Mouse (Mus musculus) left cerebral cortex, adult 2 months (tissue): Measurements from ENCODE around the gene Ccar1. TPM values are rescaled to one million over a fixed set of nuclear protein-coding genes. Genes with fewer than 3 reads are reported as not detected.
"Not testable (repeated sequence)": the region's sequence is repeated elsewhere in the genome, so short reads cannot be mapped to it uniquely, and the experiment has no call there.

Experiments used
- DNase-seq, 2 experiments: peaks; one replicate each; pipeline ENCODE4 v3.0.0; 2021 to 2022; ENCODE audit warnings: low spot score in 2 of 2, mixed read lengths in 1 of 2; ENCODE audit errors: extremely low spot score in 1 of 2
- H3K27ac ChIP-seq: fragments of 200-600 bp; 2 replicates; pipeline ENCODE4 v1.8.1; 2022
- H3K4me3 ChIP-seq: fragments of 200-600 bp; 2 replicates; pipeline ENCODE4 v1.8.1; 2022
- CTCF ChIP-seq: fragments of 200-600 bp; IDR thresholded peaks from 2 replicates; pipeline ENCODE4 v1.8.1; 2022; ENCODE audit warnings: antibody characterized with exemption, mild to moderate bottlenecking, moderate library complexity
- intact Hi-C: fragments of 180-260 bp; cut with DNase I; formaldehyde crosslinking; loops from one replicate; pipeline ENCODE4 v1.15.1; 2025
- total RNA-seq, 2 experiments: library from RNA; stranded (reverse); gene quantifications; 2 replicates each; pipeline ENCODE4 v1.2.3; 2021

Ccar1 gene
- total RNA-seq, 2 experiments from 2014 or later, result 48.7 to 59.2 TPM

- intact Hi-C loops, result no loop called here
Observed at GRCm38 (mm10) chr10:62722701-62723100, 69.4 kb downstream of the Ccar1 start.

GRCm38 (mm10) chr10:62720574-62720973 is 71.5 kb downstream of the Ccar1 start:
- intact Hi-C loops, H3K4me3 ChIP-seq, DNase-seq, H3K27ac ChIP-seq: not testable (repeated sequence)

More at GRCm38 (mm10) chr10:62722701-62723100, 69.4 kb downstream of the Ccar1 start:
- Histone ChIP-seq H3K4me3 (no peak overlapping the region), H3K27ac (no peak overlapping the region)
- DNase-seq, result no peak
- TF ChIP-seq CTCF, result no peak

GRCm38 (mm10) chr10:62713457-62713856 is 78.6 kb downstream of the Ccar1 start:
- intact Hi-C loops, result no loop called here
- H3K4me3 ChIP-seq, result no peak overlapping the region
- TF ChIP-seq CTCF, result no peak
- no peak overlapping the region for H3K27ac ChIP-seq
- DNase-seq, result no peak

GRCm38 (mm10) chr10:62703579-62703978 is 88.5 kb downstream of the Ccar1 start:
- intact Hi-C loops, result no loop called here
- no peak overlapping the region; the same call in 1 of the 2 replicates for H3K27ac ChIP-seq
- no peak for DNase-seq
- H3K4me3 ChIP-seq, result no peak overlapping the region
- TF ChIP-seq CTCF, result no peak

- DNase-seq, result peak; percentile 24 to 41
- intact Hi-C loops, result no loop called here
- no peak overlapping the region for H3K4me3 ChIP-seq
- no peak for TF ChIP-seq CTCF
- no peak overlapping the region for H3K27ac ChIP-seq
Observed at GRCm38 (mm10) chr10:62702436-62702835, 89.7 kb downstream of the Ccar1 start.

Other genes with a start within 250 kb of the Ccar1 start
- gene Kif1bp, start 213.8 kb downstream of the Ccar1 start, total RNA-seq, result 100 to 1,000 TPM; 180 to 185 TPM
- 10 to 100 TPM; 21.1 to 21.8 TPM for gene Ddx21, start 190.0 kb downstream of the Ccar1 start, total RNA-seq
- gene Ddx50, start 141.1 kb downstream of the Ccar1 start, total RNA-seq, result 10 to 100 TPM; 86.3 to 91.1 TPM
- 1 to 10 TPM; 4.2 to 5.8 TPM for gene Stox1, start 66.2 kb downstream of the Ccar1 start, total RNA-seq
- 10 to 100 TPM; 14.4 to 15.4 TPM for gene Tet1, start 116.7 kb upstream of the Ccar1 start, total RNA-seq
- 10 to 100 TPM; 36.4 to 38.5 TPM for gene Slc25a16, start 128.3 kb upstream of the Ccar1 start, total RNA-seq
- 1 to 10 TPM in 1 of 2 experiments, under 1 TPM in 1; 0.91 to 1.9 TPM for gene Dna2, start 154.7 kb upstream of the Ccar1 start, total RNA-seq
- 10 to 100 TPM; 91.8 to 97.3 TPM for gene Rufy2, start 187.9 kb upstream of the Ccar1 start, total RNA-seq
- gene Hnrnph3, start 231.9 kb upstream of the Ccar1 start, total RNA-seq, result 10 to 100 TPM; 51.7 to 56.9 TPM
- gene Pbld2, start 232.0 kb upstream of the Ccar1 start, total RNA-seq, result 1 to 10 TPM; 2.7 to 3.3 TPM